Mouse (Mus musculus) adrenal gland, adult 10 weeks (tissue): ENCODE data around the gene Mfsd4b5. TPM values are rescaled to one million over a fixed set of nuclear protein-coding genes. Genes with fewer than 3 reads are reported as not detected.

Source experiments
- polyA plus RNA-seq: library from polyadenylated mRNA; stranded (reverse); fragments of 350-450 nt; fragmentation: Illumina TruSeq; extraction: RNeasy Lipid Tissue Mini Kit (QIAGEN cat#74804); gene quantifications from one replicate; pipeline ENCODE4 v1.2.3, GENCODE M21; 2014; ENCODE audit warnings: low read depth, low replicate concordance

The Mfsd4b5 gene
- polyA plus RNA-seq, result 0.87 TPM

DNA sequence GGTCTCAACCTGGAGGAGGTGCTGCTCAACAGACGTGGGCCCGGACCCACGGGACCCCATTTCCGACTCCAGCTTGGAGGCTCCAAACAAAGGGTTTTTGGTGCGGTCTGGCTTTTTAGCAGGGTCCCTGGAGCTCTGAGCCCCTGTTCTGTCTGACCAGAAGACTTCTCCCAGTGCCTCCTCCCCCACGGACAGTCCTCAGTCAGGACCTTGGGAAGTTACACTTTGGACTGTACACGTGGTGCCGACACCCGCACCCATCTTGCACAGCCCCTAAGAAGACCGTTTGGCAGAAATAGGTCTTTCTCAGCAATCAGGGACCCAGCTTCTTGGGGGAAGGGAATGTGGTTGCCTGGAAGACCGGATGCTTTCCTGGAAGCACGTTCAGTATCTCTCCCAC lies at the start of gene Mfsd4b5:
Mfsd4b5 (minus strand) TSS at position 181 of the 400 bp plus-strand sequence.

DNA sequence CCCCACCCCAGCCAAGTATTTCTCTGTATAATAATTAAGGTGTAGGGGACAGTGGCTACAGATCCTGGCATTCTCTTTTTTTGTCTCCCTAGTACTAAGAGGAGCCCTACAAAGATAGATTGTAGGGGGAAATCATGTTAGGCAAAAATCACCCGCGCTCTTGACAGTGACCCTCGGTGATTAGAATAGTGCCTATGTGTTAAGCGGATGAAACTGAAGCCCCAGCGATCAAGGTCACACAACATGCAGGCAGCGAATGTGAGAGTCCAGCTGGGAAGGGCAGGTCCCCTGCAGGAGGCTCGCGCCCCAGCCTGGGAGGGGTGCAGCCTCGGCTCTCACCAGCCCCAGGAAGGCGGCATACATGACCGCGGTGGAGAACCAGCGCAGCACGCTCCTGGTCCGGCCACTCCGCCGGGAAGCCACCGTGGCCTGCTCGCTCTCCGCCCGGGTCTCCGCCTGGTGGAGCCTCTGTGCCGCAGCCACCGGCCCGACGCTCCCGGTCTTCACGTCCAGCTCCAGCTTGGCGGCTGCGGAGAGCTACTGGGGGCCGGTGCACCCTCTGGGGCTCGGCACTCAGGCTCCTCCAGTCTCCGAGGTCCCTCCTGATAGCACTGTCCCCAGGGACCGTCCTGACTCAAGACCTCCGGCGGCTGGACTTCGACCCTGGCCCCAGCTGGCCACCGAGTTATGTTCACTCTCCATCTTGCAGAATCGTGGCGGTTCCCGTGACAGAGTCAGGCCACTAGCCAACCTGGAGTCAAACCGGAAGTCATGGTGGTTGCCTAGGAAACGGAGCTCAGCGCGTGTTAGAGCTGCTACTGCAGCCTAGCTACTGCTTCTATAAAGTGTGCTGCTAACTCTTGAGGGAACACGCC lies 38.3 kb upstream of the Mfsd4b5 start, which contains the start of gene Mfsd4b1:
Mfsd4b1 (minus strand) TSS at position 715 of the 875 bp plus-strand sequence.

DNA sequence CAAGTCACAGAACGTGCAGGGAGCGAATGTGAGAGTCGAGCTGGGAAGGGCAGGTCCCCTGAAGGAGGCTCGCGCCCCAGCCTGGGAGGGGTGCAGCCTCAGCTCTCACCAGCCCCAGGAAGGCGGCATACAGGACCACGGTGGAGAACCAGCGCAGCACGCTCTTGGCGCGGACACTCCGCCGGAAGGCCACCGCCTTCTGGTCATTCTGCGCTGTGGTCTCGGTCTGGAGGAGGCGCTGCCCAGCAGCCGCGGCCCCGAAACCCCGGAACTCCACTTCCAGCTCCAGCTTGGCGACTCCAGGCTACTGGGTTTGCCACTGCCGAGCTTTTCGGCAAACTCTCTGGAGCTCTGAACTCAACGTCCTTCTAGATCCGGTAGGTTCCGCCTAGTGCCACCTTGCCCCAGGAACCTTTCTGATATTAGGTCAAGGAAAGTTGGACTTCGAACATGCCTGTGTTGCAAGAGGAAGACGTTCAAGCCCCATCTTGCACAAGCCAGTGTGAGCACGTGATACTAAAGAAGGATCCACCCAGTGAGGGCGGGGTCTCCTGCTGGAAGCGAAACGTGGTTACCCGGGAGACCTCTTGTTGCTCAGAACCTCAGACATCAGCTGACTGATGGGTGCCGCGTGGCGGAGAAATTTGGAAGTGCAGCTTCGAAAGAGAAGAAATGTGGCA lies 26.5 kb downstream of the Mfsd4b5 start, which contains the start of gene Mfsd4b3:
Mfsd4b3 (minus strand) TSS at position 393 of the 680 bp plus-strand sequence.

DNA sequence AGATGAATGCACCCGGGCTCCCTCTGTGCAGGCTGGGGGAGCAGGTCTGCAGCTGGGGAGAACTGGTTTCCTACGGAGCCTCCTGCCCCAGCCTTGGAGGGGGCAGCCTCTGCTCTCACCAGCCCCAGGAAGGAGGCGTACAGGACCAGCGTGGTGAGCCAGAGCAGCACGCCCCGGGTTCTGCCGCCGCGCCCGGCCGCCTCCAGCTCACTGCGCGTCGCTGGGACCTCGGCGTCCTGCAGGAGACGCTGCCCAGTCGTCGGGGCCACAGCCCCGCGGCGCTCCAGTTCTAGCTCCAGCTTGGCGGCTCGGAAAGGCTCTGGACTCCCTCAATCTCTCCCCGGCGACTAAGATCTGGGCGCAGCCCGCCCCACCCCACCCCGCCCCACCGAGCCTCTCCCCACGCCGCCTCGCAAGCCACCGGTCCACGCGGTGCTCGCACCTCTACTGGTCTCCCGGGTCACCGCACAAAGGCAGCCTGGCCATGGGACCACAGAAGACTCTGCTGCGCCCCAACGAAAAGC lies 59.8 kb downstream of the Mfsd4b5 start, which contains the start of gene Mfsd4b2:
Mfsd4b2 (minus strand) TSS at position 308 of the 524 bp plus-strand sequence.

Other genes with a start within 250 kb of the Mfsd4b5 start
- gene Mfsd4b4, start 87.4 kb downstream of the Mfsd4b5 start, polyA plus RNA-seq, result 13.6 TPM
- gene Mfsd4b2, start 59.7 kb downstream of the Mfsd4b5 start, polyA plus RNA-seq, result 0.41 TPM
- gene Mfsd4b3, start 26.5 kb downstream of the Mfsd4b5 start, polyA plus RNA-seq, result 9.0 TPM
- 2.0 TPM for gene Mfsd4b1, start 38.6 kb upstream of the Mfsd4b5 start, polyA plus RNA-seq
- gene Slc16a10, start 155.6 kb upstream of the Mfsd4b5 start, polyA plus RNA-seq, result 20.1 TPM